Mouse (Mus musculus) neural tube, embryonic 15.5 days (tissue): ENCODE measurements at regions not wholly inside any gene's neighbourhood (a gene's known extent, or its start where the extent isn't known, plus 50 kb on each side); places are given as distances from the start of the nearest gene placed in this dataset.

ENCODE experiments used
- ATAC-seq: fragments of 200-750 bp; cut with Nextera tagmentation; 2 replicates; pipeline ENCODE4 v1.8.0; 2017; ENCODE audit warnings: mild to moderate bottlenecking, moderate TSS enrichment, moderate library complexity; ENCODE audit not compliant: low FRiP score
- H3K27ac ChIP-seq: fragments of 300-500 bp; sonication (generic); replicated peaks from 2 replicates; pipeline ENCODE4 v1.5.1; 2015; ENCODE audit warnings: mild to moderate bottlenecking, inconsistent platforms
- H3K27me3 ChIP-seq: fragments of 300-500 bp; sonication (generic); replicated peaks from 2 replicates; pipeline ENCODE4 v1.6.1; 2015; ENCODE audit warnings: inconsistent platforms
- H3K36me3 ChIP-seq: fragments of 300-500 bp; sonication (generic); 2 replicates; pipeline ENCODE4 v1.6.1; 2015; ENCODE audit warnings: inconsistent platforms
- H3K4me1 ChIP-seq: fragments of 300-500 bp; sonication (generic); 2 replicates; pipeline ENCODE4 v1.6.1; 2015; ENCODE audit warnings: inconsistent platforms
- H3K4me2 ChIP-seq: fragments of 300-500 bp; sonication (generic); 2 replicates; pipeline ENCODE4 v1.6.1; 2015; ENCODE audit warnings: inconsistent platforms, mild to moderate bottlenecking, moderate library complexity
- H3K4me3 ChIP-seq: fragments of 300-500 bp; sonication (generic); replicated peaks from 2 replicates; pipeline ENCODE4 v1.5.1; 2015; ENCODE audit warnings: mild to moderate bottlenecking, inconsistent platforms
- H3K9ac ChIP-seq: fragments of 300-500 bp; sonication (generic); replicated peaks from 2 replicates; pipeline ENCODE4 v1.6.1; 2015; ENCODE audit warnings: mild to moderate bottlenecking, inconsistent platforms
- H3K9me3 ChIP-seq: fragments of 300-500 bp; sonication (generic); replicated peaks from 2 replicates; pipeline ENCODE4 v1.6.1; 2016; ENCODE audit warnings: inconsistent platforms
- WGBS: fragments of 180-500 bp; shearing (Covaris S2); methylation state at CpG from one replicate; pipeline ENCODE4 v1.1.7; 2015; ENCODE audit warnings: mixed read lengths; 5-methylcytosine and 5-hydroxymethylcytosine counted together

DNA sequence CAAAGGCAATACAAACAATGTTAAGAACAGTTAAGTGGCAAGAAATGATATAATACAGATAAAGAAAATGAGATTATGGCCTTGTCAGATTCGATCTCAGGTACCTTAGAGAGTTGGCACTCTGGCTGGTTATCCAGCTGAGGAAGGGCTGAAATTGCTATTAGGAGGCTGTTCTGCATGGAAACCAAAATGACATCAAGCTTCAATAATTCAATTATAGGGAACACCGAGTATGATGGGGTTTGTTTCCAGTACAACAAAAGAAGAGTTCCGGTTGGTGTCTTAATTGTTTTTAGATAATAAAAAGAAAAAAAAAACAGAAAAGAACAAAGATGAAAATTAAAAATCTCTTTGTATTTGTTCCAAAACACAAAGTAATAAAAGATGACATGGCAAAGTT lies 498.0 kb upstream of the Nrp1 start:
- 74% methylated on average over 3 of the region's 3 CpGs for WGBS
- Histone ChIP-seq H3K27me3 (no peaks in the 10 kb centered on the region), H3K4me2 (no peak overlapping the region), H3K9ac (no peak overlapping the region), H3K36me3 (no peaks in the 10 kb centered on the region), H3K4me1 (no peaks in the 10 kb centered on the region; the same call in 1 of the 2 replicates), H3K4me3 (no peak overlapping the region), H3K27ac (no peak overlapping the region), H3K9me3 (no peaks in the 10 kb centered on the region)
- no peak for ATAC-seq

DNA sequence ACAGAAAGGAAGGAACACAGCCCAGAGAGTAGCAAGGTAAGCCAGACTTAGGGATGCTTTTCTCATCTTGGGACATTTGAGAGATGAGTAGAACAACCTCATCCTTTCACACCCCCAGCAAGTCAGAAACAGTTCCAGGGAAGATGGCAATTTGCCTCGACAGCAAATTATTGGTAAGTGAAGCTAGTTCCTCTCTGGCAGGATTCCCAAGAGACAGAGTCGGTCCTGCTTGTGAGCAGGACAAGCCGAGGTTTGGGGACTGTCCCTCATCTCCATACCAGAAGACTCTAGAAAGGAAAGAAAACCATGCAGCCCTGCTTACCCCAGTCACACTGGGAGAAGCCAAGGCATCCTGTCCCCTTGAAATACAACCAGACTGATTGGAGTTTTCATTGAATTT lies 497.5 kb upstream of the Nrp1 start:
- H3K9me3 ChIP-seq, result no peaks in the 10 kb centered on the region
- no peak overlapping the region for H3K9ac ChIP-seq
- H3K4me3 ChIP-seq, result no peak overlapping the region
- no peaks in the 10 kb centered on the region; the same call in 1 of the 2 replicates for H3K4me1 ChIP-seq
- H3K27me3 ChIP-seq, result no peaks in the 10 kb centered on the region
- H3K36me3 ChIP-seq, result no peaks in the 10 kb centered on the region
- no peak overlapping the region for H3K27ac ChIP-seq
- no peak for ATAC-seq
- 46% methylated on average over 3 of the region's 3 CpGs for WGBS
- H3K4me2 ChIP-seq, result no peak overlapping the region

DNA sequence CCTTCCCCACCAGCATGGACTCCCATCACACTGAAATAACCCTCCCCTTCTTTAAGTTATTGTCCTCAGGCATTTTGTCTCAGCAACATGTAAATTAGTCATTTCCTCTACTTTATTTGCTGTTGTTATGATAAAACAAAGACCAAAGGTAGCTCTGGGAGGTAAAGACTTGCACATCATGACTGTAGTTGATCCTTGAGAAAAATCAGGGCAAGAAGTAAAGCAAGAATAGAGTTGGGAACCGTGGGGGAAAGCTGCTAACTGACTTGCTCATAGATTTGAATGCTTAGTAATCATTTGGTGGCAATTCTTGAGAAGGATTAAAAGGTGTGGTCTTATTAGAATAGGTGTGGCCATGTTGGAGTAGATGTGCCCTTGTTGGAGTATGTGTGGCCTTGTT lies 473.8 kb upstream of the Nrp1 start:
- no peak for ATAC-seq
- Histone ChIP-seq H3K4me2 (no peak overlapping the region), H3K36me3 (no peaks in the 10 kb centered on the region), H3K4me1 (no peaks in the 10 kb centered on the region), H3K27me3 (no peaks in the 10 kb centered on the region), H3K4me3 (no peak overlapping the region), H3K27ac (no peak overlapping the region), H3K9me3 (no peaks in the 10 kb centered on the region), H3K9ac (no peak overlapping the region)
- 73% methylated on average over 1 of the region's 1 CpGs for WGBS

DNA sequence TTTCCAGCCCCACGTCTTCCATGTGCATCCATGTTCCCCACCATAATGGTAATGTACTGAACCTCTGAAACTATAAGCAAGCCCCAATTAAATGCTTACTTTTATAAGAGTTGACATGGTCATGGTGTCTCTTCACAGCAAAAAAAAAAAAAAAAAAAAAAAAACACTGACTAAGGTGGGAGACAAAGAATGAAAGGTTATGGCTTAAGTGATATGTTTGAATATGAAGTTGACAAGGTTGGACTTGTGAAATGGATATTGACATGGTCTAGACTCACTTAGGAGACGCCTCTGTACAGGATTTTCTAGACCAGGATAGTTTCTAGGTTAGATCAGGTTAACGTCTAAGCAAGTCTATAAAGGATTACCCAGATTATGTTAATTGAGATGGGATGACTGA lies 473.2 kb upstream of the Nrp1 start:
- Histone ChIP-seq H3K27ac (no peak overlapping the region), H3K4me2 (no peak overlapping the region), H3K4me1 (no peaks in the 10 kb centered on the region), H3K36me3 (no peaks in the 10 kb centered on the region), H3K27me3 (no peaks in the 10 kb centered on the region), H3K9ac (no peak overlapping the region), H3K9me3 (no peaks in the 10 kb centered on the region), H3K4me3 (no peak overlapping the region)
- 85% methylated on average over 3 of the region's 3 CpGs for WGBS
- no peak for ATAC-seq

DNA sequence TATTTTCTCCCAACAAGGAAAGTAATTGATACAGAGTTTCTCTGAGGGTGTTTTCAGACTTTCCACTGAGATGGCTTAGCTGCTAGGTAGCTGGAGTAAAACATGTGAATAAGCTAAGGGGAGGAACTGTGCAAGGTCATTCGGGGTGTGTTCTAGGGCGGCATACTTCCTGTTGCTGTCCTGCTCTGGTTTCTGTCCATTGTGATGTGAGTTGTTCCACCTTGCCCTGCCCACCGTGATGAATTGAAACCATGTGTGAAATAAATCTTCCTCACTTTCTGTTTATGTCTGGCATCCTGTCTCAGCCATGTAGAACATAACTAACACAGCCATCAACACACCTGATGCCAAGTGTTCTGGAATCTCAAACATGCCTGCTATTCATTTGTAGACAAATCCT lies 472.6 kb upstream of the Nrp1 start:
- no peaks in the 10 kb centered on the region for H3K4me1 ChIP-seq
- no peak overlapping the region for H3K4me3 ChIP-seq
- H3K27me3 ChIP-seq, result no peaks in the 10 kb centered on the region
- no peak overlapping the region for H3K27ac ChIP-seq
- H3K4me2 ChIP-seq, result no peak overlapping the region
- H3K36me3 ChIP-seq, result no peaks in the 10 kb centered on the region
- H3K9me3 ChIP-seq, result no peaks in the 10 kb centered on the region
- WGBS, result 77% methylated on average over 3 of the region's 3 CpGs
- no peak overlapping the region for H3K9ac ChIP-seq
- no peak for ATAC-seq

DNA sequence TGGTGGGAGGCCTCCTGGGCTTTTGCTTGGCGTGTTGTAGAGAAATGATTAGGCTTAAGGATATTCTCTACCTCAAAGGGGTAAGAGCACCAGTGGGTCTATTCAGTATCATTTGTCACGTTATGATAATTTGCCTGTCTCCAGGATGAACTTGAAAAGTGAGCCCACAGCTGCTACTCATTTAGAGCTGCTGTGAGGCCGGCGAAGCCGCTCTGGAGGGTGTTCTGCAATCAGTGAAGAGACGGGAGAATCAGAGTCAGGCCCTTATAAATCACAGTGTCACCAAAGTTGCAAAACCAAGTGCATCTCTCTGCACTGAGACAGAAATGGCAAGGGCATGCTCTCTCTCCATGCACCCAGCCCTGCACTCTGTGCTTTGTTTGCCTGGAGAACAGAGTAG lies 467.7 kb upstream of the Nrp1 start:
- no peak for ATAC-seq
- no peak overlapping the region for H3K4me2 ChIP-seq
- WGBS, result 25% methylated on average over 6 of the region's 6 CpGs
- H3K9me3 ChIP-seq, result no peaks in the 10 kb centered on the region
- no peak overlapping the region for H3K27ac ChIP-seq
- H3K4me3 ChIP-seq, result no peak overlapping the region
- H3K4me1 ChIP-seq, result no peaks in the 10 kb centered on the region
- no peak overlapping the region for H3K9ac ChIP-seq
- no peaks in the 10 kb centered on the region for H3K27me3 ChIP-seq
- H3K36me3 ChIP-seq, result no peaks in the 10 kb centered on the region

DNA sequence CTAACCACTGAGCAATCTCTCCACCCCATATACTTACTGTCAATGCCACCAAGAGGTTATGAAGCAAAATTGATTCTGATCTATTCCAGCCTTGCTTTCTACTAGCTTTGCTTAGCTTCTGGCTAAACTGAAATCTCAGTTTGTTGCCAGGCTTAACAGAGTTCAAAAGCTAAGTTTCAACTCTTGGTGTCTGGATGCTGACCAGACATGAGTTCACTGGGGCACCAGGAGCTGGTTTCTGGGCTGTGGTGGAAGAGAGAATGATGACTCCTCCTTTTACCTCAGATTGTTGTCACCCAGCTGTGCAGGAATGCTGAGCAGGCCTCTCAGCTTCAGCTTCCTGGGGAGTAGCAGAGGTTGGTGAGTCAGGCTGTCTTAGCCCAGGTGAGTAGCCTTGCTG lies 464.1 kb upstream of the Nrp1 start:
- Histone ChIP-seq H3K4me1 (no peaks in the 10 kb centered on the region), H3K9me3 (no peaks in the 10 kb centered on the region), H3K27me3 (no peaks in the 10 kb centered on the region), H3K9ac (no peak overlapping the region), H3K4me2 (no peak overlapping the region), H3K36me3 (no peaks in the 10 kb centered on the region), H3K27ac (no peak overlapping the region), H3K4me3 (no peak overlapping the region)
- ATAC-seq, result no peak

DNA sequence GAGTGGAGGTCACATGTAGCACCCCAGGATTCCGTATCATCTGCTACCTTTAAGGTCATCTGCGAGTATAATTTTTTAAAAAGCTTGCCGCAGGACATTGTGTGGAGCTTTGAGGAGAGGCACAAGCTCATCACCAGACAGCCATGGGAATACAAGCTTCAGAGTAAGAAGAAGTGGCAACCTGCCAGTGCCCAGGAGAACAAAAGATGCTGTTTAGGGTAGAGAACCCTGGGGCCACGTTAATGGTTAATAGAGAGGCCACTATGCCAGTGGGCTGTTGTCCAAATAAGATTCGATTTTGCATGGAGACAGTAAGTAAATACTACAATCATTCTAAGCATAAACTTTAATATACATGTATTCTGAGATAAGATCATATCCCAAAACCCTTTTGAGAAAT lies 450.0 kb upstream of the Nrp1 start:
- no peak overlapping the region for H3K4me3 ChIP-seq
- no peak overlapping the region for H3K27ac ChIP-seq
- no peak for ATAC-seq
- no peak overlapping the region for H3K9ac ChIP-seq
- no peak overlapping the region for H3K4me2 ChIP-seq
- WGBS, result 79% methylated on average over 5 of the region's 5 CpGs
- no peaks in the 10 kb centered on the region for H3K36me3 ChIP-seq
- no peaks in the 10 kb centered on the region for H3K4me1 ChIP-seq
- H3K27me3 ChIP-seq, result no peaks in the 10 kb centered on the region
- no peaks in the 10 kb centered on the region for H3K9me3 ChIP-seq

DNA sequence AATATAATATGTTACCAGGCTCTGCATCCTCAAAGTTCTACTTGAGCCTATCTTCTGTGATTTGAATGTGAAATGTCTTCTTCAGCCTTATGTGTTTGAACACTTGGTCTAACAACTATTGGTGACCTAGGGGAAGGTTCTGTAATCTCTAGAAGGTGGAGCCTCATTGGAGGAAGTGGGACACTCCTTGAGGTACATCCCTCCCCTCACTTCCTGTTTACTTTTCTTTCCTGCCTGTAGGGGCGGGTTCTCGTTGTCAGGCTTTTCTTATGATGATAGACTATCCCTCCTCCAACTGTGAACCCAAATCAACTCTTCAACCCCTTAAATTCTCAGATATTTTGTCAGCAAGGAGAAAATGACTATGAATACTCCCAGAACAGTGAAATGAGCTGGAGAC lies 448.8 kb upstream of the Nrp1 start:
- no peak overlapping the region for H3K4me2 ChIP-seq
- no peak overlapping the region for H3K9ac ChIP-seq
- ATAC-seq, result no peak
- H3K27ac ChIP-seq, result no peak overlapping the region
- 80% methylated on average over 2 of the region's 2 CpGs for WGBS
- no peaks in the 10 kb centered on the region for H3K9me3 ChIP-seq
- H3K27me3 ChIP-seq, result no peaks in the 10 kb centered on the region
- H3K4me3 ChIP-seq, result no peak overlapping the region
- no peaks in the 10 kb centered on the region for H3K36me3 ChIP-seq
- H3K4me1 ChIP-seq, result no peaks in the 10 kb centered on the region

DNA sequence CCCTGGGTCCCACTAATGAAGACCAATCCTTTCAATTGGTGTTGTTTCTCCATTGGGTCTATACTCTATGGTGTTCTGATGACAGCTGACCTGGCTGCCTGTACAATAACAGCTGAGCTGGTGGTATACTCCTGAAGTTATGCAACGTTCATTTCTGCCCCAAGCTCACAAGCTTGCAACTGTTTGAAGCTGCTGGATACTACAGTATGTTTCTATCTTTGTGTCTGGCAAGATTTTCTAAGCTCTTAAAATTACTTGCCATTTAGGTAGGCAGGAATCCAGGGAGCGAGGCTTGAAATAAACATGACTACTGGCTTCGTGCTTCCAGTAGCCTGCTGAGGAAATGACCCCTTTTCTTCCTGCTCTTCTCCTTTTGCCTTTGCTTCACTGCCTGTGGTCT lies 444.3 kb upstream of the Nrp1 start:
- Histone ChIP-seq H3K27me3 (no peaks in the 10 kb centered on the region), H3K4me2 (no peak overlapping the region), H3K27ac (no peak overlapping the region), H3K36me3 (no peaks in the 10 kb centered on the region), H3K4me3 (no peak overlapping the region), H3K9me3 (no peaks in the 10 kb centered on the region), H3K9ac (no peak overlapping the region), H3K4me1 (no peaks in the 10 kb centered on the region)
- ATAC-seq, result no peak
- 87% methylated on average over 3 of the region's 3 CpGs for WGBS

DNA sequence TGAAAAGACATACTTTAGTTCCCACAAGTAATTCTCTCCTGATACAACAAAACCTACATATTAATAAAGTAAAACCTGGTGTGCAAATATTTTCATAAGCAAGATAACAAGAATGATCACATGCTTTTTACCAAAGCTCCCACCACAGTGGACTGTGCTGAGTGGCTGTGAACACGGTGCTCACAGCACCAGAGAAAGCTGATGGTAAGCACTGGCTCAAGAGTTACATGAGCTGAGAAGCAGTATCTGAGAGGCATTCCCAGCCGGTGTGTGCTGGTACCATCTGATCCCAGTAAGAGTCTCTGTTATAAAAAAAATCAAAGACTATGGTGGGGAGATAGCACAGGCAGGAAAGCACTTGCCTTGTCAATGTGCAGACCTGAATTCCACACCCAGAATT lies 443.5 kb upstream of the Nrp1 start:
- H3K9ac ChIP-seq, result no peak overlapping the region
- no peak overlapping the region for H3K27ac ChIP-seq
- H3K36me3 ChIP-seq, result no peaks in the 10 kb centered on the region
- no peaks in the 10 kb centered on the region for H3K4me1 ChIP-seq
- no peaks in the 10 kb centered on the region for H3K9me3 ChIP-seq
- no peak for ATAC-seq
- WGBS, result 79% methylated on average over 2 of the region's 2 CpGs
- H3K4me2 ChIP-seq, result no peak overlapping the region
- no peak overlapping the region for H3K4me3 ChIP-seq
- H3K27me3 ChIP-seq, result no peaks in the 10 kb centered on the region

DNA sequence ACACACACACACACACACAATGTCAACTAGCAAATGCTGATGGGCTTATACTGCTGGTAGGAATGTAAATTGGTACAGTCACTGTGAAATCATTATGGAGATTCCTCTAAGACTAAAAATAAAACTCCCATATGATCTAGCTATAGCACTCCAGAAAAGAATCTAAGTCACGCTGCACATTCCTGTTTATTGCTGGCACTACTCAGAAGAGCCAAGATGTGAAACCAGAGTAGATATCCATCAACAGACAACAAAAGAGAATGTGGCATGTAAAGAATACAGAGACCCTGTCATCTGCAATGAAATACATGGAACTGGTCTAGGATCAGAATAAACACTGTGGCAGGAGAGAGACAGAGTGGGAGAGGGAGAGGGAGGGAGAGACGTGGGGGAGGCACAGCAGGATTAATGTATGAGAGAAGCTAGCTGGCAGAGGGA lies 442.8 kb upstream of the Nrp1 start:
- Histone ChIP-seq H3K4me1 (no peaks in the 10 kb centered on the region), H3K36me3 (no peaks in the 10 kb centered on the region), H3K4me3 (no peak overlapping the region), H3K27me3 (no peaks in the 10 kb centered on the region), H3K9ac (no peak overlapping the region), H3K4me2 (no peak overlapping the region), H3K27ac (no peak overlapping the region), H3K9me3 (no peaks in the 10 kb centered on the region)
- 20% methylated on average over 2 of the region's 2 CpGs for WGBS
- ATAC-seq, result no peak

DNA sequence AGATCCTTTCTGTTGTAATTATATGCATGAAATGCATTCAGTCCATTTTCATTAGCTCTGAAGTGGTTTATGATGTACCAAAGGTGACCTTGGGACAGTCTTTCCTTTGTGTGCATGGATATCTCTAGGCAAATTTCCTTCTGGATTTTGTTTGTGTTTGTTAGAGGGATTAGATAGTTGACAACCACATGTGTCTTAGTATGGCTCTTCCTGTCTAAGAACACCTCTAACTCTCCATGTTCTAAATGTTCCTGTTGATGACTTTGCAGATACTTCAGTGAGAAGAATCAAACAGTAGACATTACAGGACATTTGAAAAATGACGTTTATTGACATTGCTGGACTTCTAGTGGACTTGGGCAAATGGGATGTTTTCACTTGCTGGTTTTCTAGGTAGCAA lies 436.5 kb upstream of the Nrp1 start:
- Histone ChIP-seq H3K9ac (no peak overlapping the region), H3K9me3 (no peaks in the 10 kb centered on the region), H3K27me3 (no peaks in the 10 kb centered on the region), H3K4me1 (no peaks in the 10 kb centered on the region), H3K36me3 (no peaks in the 10 kb centered on the region), H3K4me2 (no peak overlapping the region), H3K4me3 (no peak overlapping the region), H3K27ac (no peak overlapping the region)
- no peak for ATAC-seq
- 77% methylated on average over 1 of the region's 1 CpGs for WGBS
